Mouse (Mus musculus): Measurements from ENCODE around the gene Gm17631.

- TF ChIP-seq CTCF (IDR thresholded peaks at IDR 0.05; ENCODE audit: low read depth, low read length), result no peak
- TF ChIP-seq POLR2A (IDR thresholded peaks at IDR 0.05; ENCODE audit: insufficient read depth, low read length), result no peak
- no peak for TF ChIP-seq EP300 (IDR thresholded peaks at IDR 0.05; ENCODE audit: insufficient read depth, low read depth, low read length)
Observed at GRCm38 (mm10) chr6:129817731-129818130, 44.7 kb upstream of the Gm17631 start.
